Mouse (Mus musculus) hematopoietic stem cell, adult 5-6 weeks (primary cell): Measurements from ENCODE around the gene Ankrd2. TPM values are rescaled to one million over a fixed set of nuclear protein-coding genes. Genes with fewer than 3 reads are reported as not detected.

Experiments used
- ATAC-seq, 2 experiments: fragments of 125-278 bp in 1 of 2; replicated peaks in 1 of 2; 2 replicates each; pipeline ENCODE4 v1.8.0; 2016 to 2017; ENCODE audit warnings: inconsistent platforms in 2 of 2, mild to moderate bottlenecking in 2 of 2, moderate number of reproducible peaks in 2 of 2, low read depth in 1 of 2, moderate TSS enrichment in 1 of 2; ENCODE audit not compliant: low FRiP score in 2 of 2, poor library complexity in 2 of 2, severe bottlenecking in 2 of 2, insufficient read depth in 1 of 2, low TSS enrichment in 1 of 2
- total RNA-seq: library from RNA; stranded (forward); fragments of 172-1452, 232-1000 nt; gene quantifications from 2 replicates; pipeline ENCODE4 v1.2.3, GENCODE M21; 2017

The Ankrd2 gene
- not detected in 2 replicates for total RNA-seq

GRCm38 (mm10) chr19:42035456-42036248, at the start of gene Ankrd2:
Ankrd2 (plus strand) TSS chr19:42036000.
- ATAC-seq, result peak; percentile 93 to 94

- ATAC-seq, result no peak
Observed at GRCm38 (mm10) chr19:41987206-41987605, 48.6 kb upstream of the Ankrd2 start.

GRCm38 (mm10) chr19:41989810-41990209, 46.0 kb upstream of the Ankrd2 start:
- ATAC-seq, result peak in 1 of 2 experiments; percentile 27; a peak in 1 of 4 replicates

- ATAC-seq, result peak in 1 of 2 experiments; percentile 4; a peak in 1 of 4 replicates
Observed at GRCm38 (mm10) chr19:41991926-41992477, 43.8 kb upstream of the Ankrd2 start.

- no peak for ATAC-seq
Observed at GRCm38 (mm10) chr19:41992971-41993370, 42.8 kb upstream of the Ankrd2 start.

- ATAC-seq, result no peak
Observed at GRCm38 (mm10) chr19:41993484-41993883, 42.3 kb upstream of the Ankrd2 start.

GRCm38 (mm10) chr19:41994023-41994422, 41.8 kb upstream of the Ankrd2 start:
- no peak for ATAC-seq

- no peak for ATAC-seq
Observed at GRCm38 (mm10) chr19:41995483-41995882, 40.3 kb upstream of the Ankrd2 start.

- no peak for ATAC-seq
Observed at GRCm38 (mm10) chr19:41997090-41997489, 38.7 kb upstream of the Ankrd2 start.

- ATAC-seq, result no peak
Observed at GRCm38 (mm10) chr19:41998770-41999548, 36.8 kb upstream of the Ankrd2 start.

GRCm38 (mm10) chr19:41999688-42000283, 36.0 kb upstream of the Ankrd2 start:
- ATAC-seq, result peak in 1 of 2 experiments; percentile 40; a peak in 1 of 4 replicates

GRCm38 (mm10) chr19:42000446-42000958, 35.3 kb upstream of the Ankrd2 start:
- ATAC-seq, result no peak

- ATAC-seq, result peak; percentile 34 to 68; a peak in 2 of 4 replicates
Observed at GRCm38 (mm10) chr19:42001253-42001980, 34.4 kb upstream of the Ankrd2 start.

- no peak for ATAC-seq
Observed at GRCm38 (mm10) chr19:42004258-42004657, 31.5 kb upstream of the Ankrd2 start.

GRCm38 (mm10) chr19:42005616-42006015, 30.2 kb upstream of the Ankrd2 start:
- ATAC-seq, result peak; percentile 68 to 69

- no peak for ATAC-seq
Observed at GRCm38 (mm10) chr19:42006568-42006967, 29.2 kb upstream of the Ankrd2 start.

GRCm38 (mm10) chr19:42008586-42008985, 27.2 kb upstream of the Ankrd2 start:
- no peak for ATAC-seq
